Mouse (Mus musculus): ENCODE measurements around the gene Dnase1. TPM values are rescaled to one million over a fixed set of nuclear protein-coding genes. Genes with fewer than 3 reads are reported as not detected.

Dnase1 gene
- polyA plus RNA-seq, 1 experiment from 2014 or later: 5.2 TPM

- Histone ChIP-seq H3K27ac (replicated peaks) (no peak overlapping the region), H3K9ac (no peak overlapping the region), H3K9me3 (no peaks in the 10 kb centered on the region), H3K36me3 (0 out of 2 replicates have a peak, but pooled peaks cover 4% of the 10 kb centered on the region), H3K4me3 (no peak overlapping the region), H3K4me2 (no peak overlapping the region), H3K4me1 (replicated peaks) (no peaks in the 10 kb centered on the region), H3K27me3 (no peaks in the 10 kb centered on the region)
- no peak for ATAC-seq (ENCODE audit: low read depth)
- 95% methylated on average over 10 of the region's 10 CpGs for WGBS
Measured at GRCm38 (mm10) chr16:4030501-4030900, 6.2 kb upstream of the Dnase1 start.

GRCm38 (mm10) chr16:4031441-4032274, 5.1 kb upstream of the Dnase1 start:
- no peaks in the 10 kb centered on the region for H3K27me3 ChIP-seq
- no peaks in the 10 kb centered on the region for H3K4me1 ChIP-seq (replicated peaks)
- H3K4me2 ChIP-seq: no peak overlapping the region
- 69% methylated on average over 4 of the region's 6 CpGs for WGBS
- ATAC-seq (ENCODE audit: low read depth): no peak
- no peak overlapping the region for H3K27ac ChIP-seq (replicated peaks)
- no peak overlapping the region for H3K9ac ChIP-seq
- peaks cover 9% of the 10 kb centered on the region for H3K36me3 ChIP-seq
- no peaks in the 10 kb centered on the region for H3K9me3 ChIP-seq
- H3K4me3 ChIP-seq: no peak overlapping the region

- Histone ChIP-seq H3K9me3 (no peaks in the 10 kb centered on the region), H3K9ac (no peak overlapping the region), H3K36me3 (peaks cover 16% of the 10 kb centered on the region), H3K4me3 (no peak overlapping the region), H3K27ac (replicated peaks) (no peak overlapping the region), H3K4me1 (replicated peaks) (no peaks in the 10 kb centered on the region), H3K27me3 (no peaks in the 10 kb centered on the region), H3K4me2 (no peak overlapping the region)
- no peak for ATAC-seq (ENCODE audit: low read depth)
- 88% methylated on average over 6 of the region's 6 CpGs for WGBS
Measured at GRCm38 (mm10) chr16:4032341-4032748, 4.4 kb upstream of the Dnase1 start.

GRCm38 (mm10) chr16:4033971-4034370, 2.8 kb upstream of the Dnase1 start:
- Histone ChIP-seq H3K4me3 (no peak overlapping the region), H3K9ac (no peak overlapping the region), H3K9me3 (no peaks in the 10 kb centered on the region), H3K27ac (replicated peaks) (no peak overlapping the region), H3K36me3 (peaks cover 32% of the 10 kb centered on the region), H3K4me2 (no peak overlapping the region), H3K27me3 (no peaks in the 10 kb centered on the region), H3K4me1 (replicated peaks) (no peaks in the 10 kb centered on the region)
- 76% methylated on average over 5 of the region's 5 CpGs for WGBS
- no peak for ATAC-seq (ENCODE audit: low read depth)

- no peak overlapping the region for H3K27ac ChIP-seq (replicated peaks)
- H3K4me2 ChIP-seq: no peak overlapping the region
- H3K4me1 ChIP-seq (replicated peaks): no peaks in the 10 kb centered on the region
- ATAC-seq (ENCODE audit: low read depth): no peak
- no peaks in the 10 kb centered on the region for H3K9me3 ChIP-seq
- H3K27me3 ChIP-seq: no peaks in the 10 kb centered on the region
- H3K4me3 ChIP-seq: no peak overlapping the region
- H3K36me3 ChIP-seq: peaks cover 37% of the 10 kb centered on the region
- no peak overlapping the region for H3K9ac ChIP-seq
- WGBS: 85% methylated on average over 3 of the region's 3 CpGs
Measured at GRCm38 (mm10) chr16:4034476-4034875, 2.3 kb upstream of the Dnase1 start.

- no peak overlapping the region for H3K4me3 ChIP-seq
- H3K27ac ChIP-seq (replicated peaks): no peak overlapping the region
- H3K9ac ChIP-seq: no peak overlapping the region
- WGBS: 90% methylated on average over 2 of the region's 2 CpGs
- no peak overlapping the region for H3K4me2 ChIP-seq
- H3K27me3 ChIP-seq: no peaks in the 10 kb centered on the region
- H3K4me1 ChIP-seq (replicated peaks): no peaks in the 10 kb centered on the region
- peaks cover 46% of the 10 kb centered on the region for H3K36me3 ChIP-seq
- no peak for ATAC-seq (ENCODE audit: low read depth)
- no peaks in the 10 kb centered on the region for H3K9me3 ChIP-seq
Measured at GRCm38 (mm10) chr16:4035575-4035974, 1.2 kb upstream of the Dnase1 start.

- H3K4me1 ChIP-seq (replicated peaks): no peaks in the 10 kb centered on the region
- no peak overlapping the region for H3K9ac ChIP-seq
- WGBS: 94% methylated on average over 7 of the region's 7 CpGs
- peaks cover 62% of the 10 kb centered on the region for H3K36me3 ChIP-seq
- H3K27ac ChIP-seq (replicated peaks): no peak overlapping the region
- H3K4me3 ChIP-seq: no peak overlapping the region
- no peak overlapping the region for H3K4me2 ChIP-seq
- no peak for ATAC-seq (ENCODE audit: low read depth)
- no peaks in the 10 kb centered on the region for H3K9me3 ChIP-seq
- no peaks in the 10 kb centered on the region for H3K27me3 ChIP-seq
Measured at GRCm38 (mm10) chr16:4037690-4038089, 948 bp downstream of the Dnase1 start.

- H3K9me3 ChIP-seq: no peaks in the 10 kb centered on the region
- ATAC-seq (ENCODE audit: low read depth): no peak
- no peak overlapping the region for H3K27ac ChIP-seq (replicated peaks)
- 91% methylated on average over 5 of the region's 5 CpGs for WGBS
- no peak overlapping the region for H3K4me2 ChIP-seq
- H3K4me1 ChIP-seq (replicated peaks): no peaks in the 10 kb centered on the region
- H3K4me3 ChIP-seq: no peak overlapping the region
- no peaks in the 10 kb centered on the region for H3K27me3 ChIP-seq
- no peak overlapping the region for H3K9ac ChIP-seq
- H3K36me3 ChIP-seq: peaks cover 79% of the 10 kb centered on the region
Measured at GRCm38 (mm10) chr16:4040206-4040605, 3.5 kb downstream of the Dnase1 start.

- H3K27me3 ChIP-seq: no peaks in the 10 kb centered on the region
- WGBS: 95% methylated on average over 4 of the region's 4 CpGs
- H3K4me1 ChIP-seq (replicated peaks): no peaks in the 10 kb centered on the region
- no peak overlapping the region for H3K27ac ChIP-seq (replicated peaks)
- H3K4me3 ChIP-seq: no peak overlapping the region
- peaks cover 89% of the 10 kb centered on the region for H3K36me3 ChIP-seq
- ATAC-seq (ENCODE audit: low read depth): no peak
- no peak overlapping the region for H3K9ac ChIP-seq
- H3K9me3 ChIP-seq: no peaks in the 10 kb centered on the region
- H3K4me2 ChIP-seq: no peak overlapping the region
Measured at GRCm38 (mm10) chr16:4041646-4042045, 4.9 kb downstream of the Dnase1 start.

GRCm38 (mm10) chr16:4044093-4044492, 7.4 kb downstream of the Dnase1 start:
- H3K9me3 ChIP-seq: no peaks in the 10 kb centered on the region
- H3K4me1 ChIP-seq (replicated peaks): no peaks in the 10 kb centered on the region
- whole genome bisulfite sequencing: 97% methylated on average over 2 of the region's 2 CpGs
- H3K9ac ChIP-seq: no peak overlapping the region
- H3K27me3 ChIP-seq: no peaks in the 10 kb centered on the region
- no peak overlapping the region for H3K4me3 ChIP-seq
- ATAC-seq (ENCODE audit: low read depth): no peak
- no peak overlapping the region for H3K4me2 ChIP-seq
- H3K36me3 ChIP-seq: peaks cover 88% of the 10 kb centered on the region
- no peak overlapping the region for H3K27ac ChIP-seq (replicated peaks)

GRCm38 (mm10) chr16:4045524-4045923, 8.8 kb downstream of the Dnase1 start:
- WGBS: 86% methylated on average over 4 of the region's 4 CpGs
- Histone ChIP-seq H3K9ac (no peak overlapping the region), H3K4me1 (replicated peaks) (no peaks in the 10 kb centered on the region), H3K27me3 (no peaks in the 10 kb centered on the region), H3K9me3 (no peaks in the 10 kb centered on the region), H3K4me2 (no peak overlapping the region), H3K36me3 (peaks cover 90% of the 10 kb centered on the region), H3K4me3 (no peak overlapping the region), H3K27ac (replicated peaks) (no peak overlapping the region)
- no peak for ATAC-seq (ENCODE audit: low read depth)

GRCm38 (mm10) chr16:4052601-4053000, 15.9 kb downstream of the Dnase1 start:
- no peaks in the 10 kb centered on the region for H3K9me3 ChIP-seq
- H3K4me2 ChIP-seq: no peak overlapping the region
- no peaks in the 10 kb centered on the region for H3K4me1 ChIP-seq (replicated peaks)
- no peak overlapping the region for H3K4me3 ChIP-seq
- no peak for ATAC-seq (ENCODE audit: low read depth)
- no peaks in the 10 kb centered on the region for H3K27me3 ChIP-seq
- H3K27ac ChIP-seq (replicated peaks): no peak overlapping the region
- 93% methylated on average over 4 of the region's 4 CpGs for WGBS
- no peak overlapping the region for H3K9ac ChIP-seq
- H3K36me3 ChIP-seq: peaks cover 91% of the 10 kb centered on the region

GRCm38 (mm10) chr16:4053811-4054210, 17.1 kb downstream of the Dnase1 start:
- H3K27ac ChIP-seq (replicated peaks): no peak overlapping the region
- no peak overlapping the region for H3K4me2 ChIP-seq
- H3K9me3 ChIP-seq: no peaks in the 10 kb centered on the region
- H3K27me3 ChIP-seq: no peaks in the 10 kb centered on the region
- no peak for ATAC-seq (ENCODE audit: low read depth)
- H3K36me3 ChIP-seq: peaks cover 92% of the 10 kb centered on the region
- no peak overlapping the region for H3K9ac ChIP-seq
- no peak overlapping the region for H3K4me3 ChIP-seq
- 85% methylated on average over 3 of the region's 3 CpGs for whole genome bisulfite sequencing
- H3K4me1 ChIP-seq (replicated peaks): no peaks in the 10 kb centered on the region
